Mouse (Mus musculus) cerebral cortex, adult 2 months (tissue): Measurements from ENCODE around the gene Col11a1.

ENCODE experiments used
- WGBS: fragments of 180-500 bp; shearing (Covaris S2); methylation state at CpG from one replicate; pipeline ENCODE4 v1.1.7; 2018; 5-methylcytosine and 5-hydroxymethylcytosine counted together

The Col11a1 gene

DNA sequence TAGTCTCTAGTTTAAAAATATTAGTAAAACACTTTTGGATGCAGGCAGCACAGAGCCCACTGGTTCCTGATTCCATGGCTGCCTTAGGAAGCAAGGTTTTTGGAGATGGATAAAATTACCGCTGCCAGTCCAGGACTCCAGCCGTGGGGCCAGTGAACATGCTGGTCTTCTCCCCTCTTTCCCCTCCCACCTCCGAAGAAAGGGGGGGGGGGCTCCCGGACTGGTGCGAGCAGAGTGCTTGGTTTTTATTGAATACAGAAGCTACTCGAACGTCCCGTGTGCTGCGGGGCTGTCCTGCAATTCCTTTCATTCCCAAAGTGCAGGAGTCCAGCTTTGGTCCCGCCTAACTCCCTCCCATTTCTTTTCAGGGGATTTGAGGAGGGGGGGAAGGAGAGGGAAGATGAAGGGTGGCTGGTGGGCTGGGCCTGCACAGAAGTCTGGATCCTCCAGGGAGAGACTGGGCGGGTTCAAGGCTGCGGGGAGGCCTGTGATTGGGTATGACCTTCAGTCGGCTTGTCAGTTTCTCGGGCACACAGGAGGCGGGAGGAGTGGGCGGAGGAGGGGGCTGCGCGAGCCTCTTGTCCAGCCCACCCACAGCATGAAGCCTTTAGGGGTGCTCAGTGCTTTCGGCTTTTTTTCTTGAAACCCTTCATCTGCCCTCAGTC is at the start of gene Col11a1:
Gene Col11a1, plus strand, starts transcription at position 570 of the 665 bp plus-strand sequence.
- 3% methylated on average over 19 of the region's 19 CpGs for WGBS

DNA sequence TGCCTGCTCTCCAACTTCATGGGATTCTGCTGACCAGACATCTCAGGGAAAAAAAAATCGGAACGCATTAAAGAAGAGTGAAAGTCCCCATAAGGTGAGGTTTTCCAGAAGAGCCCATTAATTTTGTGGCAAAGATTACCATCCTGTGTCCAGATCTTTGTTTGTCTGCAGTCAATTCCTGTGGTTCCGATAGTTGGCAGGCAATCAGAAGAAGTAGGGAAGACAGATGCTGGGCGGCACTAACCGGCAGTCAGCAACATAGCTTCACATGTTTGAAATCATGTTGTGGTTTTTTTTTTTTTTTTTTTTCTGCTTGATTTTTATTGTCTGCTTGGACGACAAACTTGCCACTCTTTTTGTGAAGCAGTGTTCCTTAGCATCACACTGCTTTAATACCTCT is 39.4 kb upstream of the Col11a1 start:
- WGBS: 77% methylated on average over 6 of the region's 6 CpGs

DNA sequence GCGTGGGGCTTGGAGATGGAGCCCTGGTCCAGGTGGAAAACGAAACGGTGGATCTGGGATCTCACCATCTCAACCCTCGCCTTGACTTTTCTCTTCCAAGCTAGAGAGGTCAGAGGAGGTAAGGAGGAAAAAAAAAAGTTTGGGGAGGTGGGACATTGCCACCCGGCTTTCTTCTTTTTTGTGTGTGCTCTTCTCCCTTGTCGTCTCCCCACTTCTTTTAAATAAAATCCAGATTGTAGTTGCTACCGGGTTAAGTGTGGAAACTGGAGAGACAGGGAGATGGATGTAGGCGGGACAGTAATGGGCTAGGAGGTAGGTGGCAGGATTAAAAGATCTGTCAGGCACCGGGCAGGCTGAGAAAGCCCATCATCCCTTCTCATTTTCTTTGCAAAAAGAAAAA is 546 bp downstream of the Col11a1 start:
- WGBS: under 1% methylated on average over 9 of the region's 9 CpGs

DNA sequence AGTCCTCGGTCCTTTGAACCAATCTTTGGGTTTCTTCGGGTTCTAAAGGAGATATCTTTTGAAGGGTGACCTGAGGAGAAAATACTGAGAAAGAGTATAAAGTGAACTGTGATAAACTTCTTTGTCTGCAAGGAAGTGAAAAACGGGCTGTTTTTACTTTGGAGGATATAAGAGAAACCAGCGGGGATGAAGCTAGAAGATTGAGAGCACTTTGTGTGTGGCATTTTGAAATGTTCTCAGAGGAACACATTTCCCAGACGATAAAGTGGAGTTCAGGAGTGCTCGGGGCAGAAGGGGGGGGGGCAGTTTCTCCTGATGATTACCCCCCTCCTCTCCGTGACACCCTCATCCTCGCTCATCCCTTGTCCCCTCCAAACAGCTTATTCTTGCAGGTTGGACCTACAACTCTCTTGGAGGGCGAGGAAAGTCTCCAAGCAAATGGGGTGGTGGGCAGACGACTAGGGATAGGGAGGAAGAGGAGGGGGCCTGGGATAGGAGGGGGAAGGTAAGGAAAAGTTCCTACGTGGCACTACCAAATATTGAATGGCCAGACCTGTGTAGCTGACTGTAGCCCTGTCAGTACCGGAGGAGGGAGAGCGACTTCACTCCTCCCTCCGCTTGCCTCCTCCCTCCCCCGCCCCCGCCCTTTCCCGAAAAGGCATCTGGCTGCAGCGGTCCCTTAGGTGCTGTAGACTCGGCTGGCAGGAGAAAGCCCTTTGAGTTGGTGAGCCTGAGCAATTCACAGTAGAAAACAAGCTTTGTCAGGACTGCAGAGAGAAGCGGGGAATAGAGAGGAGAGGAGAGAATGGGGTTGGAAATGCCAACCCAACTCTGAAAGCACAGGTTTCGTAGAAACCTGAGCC is 1.2 kb downstream of the Col11a1 start:
- under 1% methylated on average over 21 of the region's 21 CpGs for WGBS

DNA sequence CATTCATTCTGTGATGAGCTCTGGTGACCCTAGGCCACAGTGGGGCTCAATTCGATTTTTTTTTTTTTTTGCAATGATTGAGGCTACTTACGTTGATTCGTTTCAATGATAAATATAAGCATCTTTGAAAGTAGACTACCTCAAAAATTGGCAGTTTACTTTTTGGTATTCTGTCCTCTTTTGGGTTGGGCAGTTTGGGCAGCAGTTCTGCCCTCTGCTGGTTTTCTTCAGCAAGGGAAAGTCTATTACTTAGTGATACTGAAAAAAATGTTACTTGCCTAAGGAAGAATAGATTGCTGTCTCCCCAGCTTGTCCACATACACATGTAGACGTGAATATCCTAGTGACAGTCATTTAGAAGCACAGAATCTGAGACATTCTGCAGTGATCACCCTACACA is 2.0 kb downstream of the Col11a1 start:
- 2% methylated on average over 4 of the region's 4 CpGs for WGBS

DNA sequence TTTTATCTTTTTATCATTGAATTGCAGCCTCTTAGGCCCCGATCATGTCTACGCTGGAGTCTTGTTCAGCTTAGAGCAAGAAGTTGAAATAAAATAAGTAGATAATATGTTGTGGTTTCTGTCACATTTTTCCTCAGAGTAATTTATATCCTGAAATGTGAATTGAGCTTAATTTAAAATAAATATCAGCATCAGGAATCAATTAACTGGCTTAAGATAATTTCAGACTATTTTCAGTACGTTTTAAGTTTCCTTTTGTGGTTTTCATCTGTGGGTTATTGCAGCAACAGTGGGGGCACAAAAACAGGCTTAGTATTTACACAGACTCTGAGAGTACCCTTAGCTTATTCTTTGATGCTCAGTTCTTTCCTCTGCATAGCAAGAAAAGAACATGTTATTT is 23.2 kb downstream of the Col11a1 start:
- WGBS: 75% methylated on average over 3 of the region's 3 CpGs

DNA sequence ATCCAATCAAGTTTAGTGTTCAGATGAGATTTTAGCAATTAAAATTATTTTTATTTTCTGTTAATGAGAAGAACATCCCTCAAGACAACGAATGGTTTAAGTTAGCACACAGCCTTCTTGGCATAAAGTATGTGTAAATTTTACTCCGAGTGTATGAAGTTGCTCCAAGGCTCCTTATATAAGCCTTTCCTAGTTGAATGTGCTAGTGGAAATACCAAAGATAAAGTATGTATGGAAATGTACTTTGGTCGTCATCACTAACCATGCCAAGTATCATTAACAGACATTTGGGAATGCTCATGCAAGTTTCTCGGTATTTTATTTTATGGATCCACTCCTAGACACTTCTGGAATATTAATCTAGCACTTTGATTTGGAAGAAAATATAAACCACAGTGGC is 34.8 kb downstream of the Col11a1 start:
- 35% methylated on average over 4 of the region's 4 CpGs for WGBS

DNA sequence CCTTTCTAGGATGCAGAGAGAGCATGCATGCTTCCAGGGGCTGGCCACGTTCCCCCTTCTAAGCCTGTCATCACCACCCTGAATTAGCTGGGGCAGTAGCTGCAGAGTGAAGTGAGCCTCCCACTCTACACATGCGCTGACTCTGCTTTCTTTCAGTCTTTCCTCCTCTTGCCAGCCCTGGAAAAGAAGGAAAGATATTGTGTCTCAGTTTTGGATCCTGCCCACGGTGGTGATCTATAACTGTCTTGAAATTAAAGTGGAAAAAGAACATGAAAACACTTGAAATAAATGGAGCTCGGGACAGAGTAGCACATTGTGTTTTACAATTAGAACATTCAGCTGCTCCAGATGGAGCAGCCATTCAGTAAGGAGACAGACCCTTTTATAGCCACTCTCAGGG is 35.2 kb downstream of the Col11a1 start:
- 18% methylated on average over 4 of the region's 4 CpGs for WGBS

DNA sequence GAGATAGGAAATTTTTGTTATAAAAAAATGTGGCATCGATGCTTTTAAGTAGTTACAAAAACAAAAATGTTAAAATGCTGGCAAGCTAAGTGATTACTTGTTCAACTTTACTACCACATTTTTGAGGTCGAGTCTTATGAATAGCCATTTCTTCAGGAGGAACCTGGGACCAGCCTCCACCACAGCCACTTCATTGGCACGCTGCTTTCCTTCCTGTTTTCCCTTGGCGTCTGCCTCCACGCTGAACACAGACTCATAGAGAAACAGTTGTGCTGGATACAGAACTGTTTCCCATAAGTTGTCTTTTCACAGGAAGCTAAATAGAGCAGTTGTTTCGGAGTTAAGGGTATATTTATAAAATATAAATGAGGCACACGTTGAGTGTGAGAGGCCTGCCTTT is 69.0 kb downstream of the Col11a1 start:
- 36% methylated on average over 7 of the region's 7 CpGs for WGBS

DNA sequence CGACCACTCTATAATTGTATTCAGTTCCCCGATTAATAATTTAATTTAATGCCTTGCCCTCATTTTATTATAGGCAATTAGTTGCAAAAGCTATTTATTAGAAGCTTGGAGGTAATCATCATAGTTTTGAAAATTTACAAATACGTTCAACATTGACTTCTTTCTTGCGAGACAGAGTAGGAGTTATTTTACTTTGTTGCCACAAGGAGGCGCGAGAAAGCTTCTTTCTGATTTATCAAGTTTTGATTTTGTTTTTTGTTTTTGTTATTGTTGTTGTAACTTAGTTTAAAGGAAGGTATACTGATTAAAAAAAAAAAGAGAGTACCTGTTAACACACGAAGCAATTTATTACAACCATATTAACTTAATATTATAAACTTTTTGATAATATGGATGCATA is 76.8 kb downstream of the Col11a1 start:
- WGBS: 20% methylated on average over 7 of the region's 7 CpGs

DNA sequence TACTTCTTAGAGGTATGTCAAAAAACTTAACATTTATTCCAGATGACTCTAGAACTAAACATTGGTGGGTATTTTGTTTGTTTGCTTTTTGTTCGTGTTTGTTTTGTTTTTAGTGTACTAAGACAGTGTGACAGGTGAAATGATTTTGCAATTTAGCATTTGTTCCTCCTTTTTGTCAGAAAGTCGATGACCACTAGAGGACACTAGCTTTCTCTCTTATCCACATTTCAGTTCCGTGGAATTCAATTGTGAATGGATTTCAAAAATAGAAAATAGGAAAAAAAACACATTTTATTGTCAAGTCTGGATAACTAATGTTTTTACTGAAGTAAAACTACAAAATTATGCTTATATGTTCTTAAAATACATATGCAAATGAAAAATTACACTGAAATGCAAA is 116.8 kb downstream of the Col11a1 start:
- 22% methylated on average over 3 of the region's 3 CpGs for WGBS

DNA sequence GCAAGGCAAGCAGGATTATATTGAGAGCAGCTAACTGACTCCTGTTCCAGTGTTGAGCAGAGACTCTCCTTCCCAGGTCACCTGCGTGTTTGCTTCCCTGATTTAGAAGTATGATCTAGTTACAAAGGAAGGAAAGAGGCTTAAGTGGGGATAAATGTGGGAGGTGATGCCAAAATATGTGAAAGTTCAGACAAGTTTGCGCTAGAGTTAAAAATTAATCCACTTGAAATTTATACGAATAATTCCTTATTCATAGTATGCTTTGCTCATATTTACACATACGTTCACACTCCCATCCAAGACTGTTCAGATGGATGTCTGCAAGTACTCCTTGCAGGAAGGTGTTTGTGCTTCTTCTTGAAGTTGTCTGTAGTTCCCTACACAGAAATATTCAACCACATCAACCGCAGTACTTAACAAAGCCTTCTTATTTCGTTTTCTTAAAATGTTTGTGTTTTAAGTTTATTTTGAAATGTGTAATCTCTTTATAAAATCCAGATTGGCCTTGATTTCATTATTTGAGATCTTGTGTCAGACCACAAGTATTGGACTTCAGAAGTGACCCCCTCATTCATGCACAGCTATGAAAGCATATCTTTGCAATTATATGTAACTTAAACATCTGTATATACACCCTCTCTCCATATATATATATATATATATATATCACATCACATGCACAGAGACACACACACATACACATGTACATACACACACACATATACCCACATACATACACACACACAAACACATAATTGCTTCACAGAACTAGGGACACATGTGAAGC is 167.8 kb downstream of the Col11a1 start:
- WGBS: 89% methylated on average over 6 of the region's 6 CpGs

DNA sequence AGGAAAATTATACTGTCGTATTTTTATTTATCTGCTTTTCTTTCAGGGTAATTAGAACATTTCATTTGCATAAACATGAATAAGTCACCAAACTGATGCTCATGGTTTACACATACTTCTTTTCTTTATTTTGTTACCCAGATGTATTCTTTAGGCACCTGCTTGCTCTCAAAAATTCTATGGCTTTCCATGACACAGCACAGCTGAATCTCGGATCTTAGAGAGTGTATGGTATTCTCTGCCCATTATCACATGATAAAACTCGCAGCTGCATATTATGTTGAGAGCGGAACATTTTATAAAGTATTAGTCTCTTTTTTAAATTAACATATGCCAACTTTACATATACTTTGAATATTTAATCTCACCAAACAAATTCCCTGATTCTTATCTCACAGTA is 181.9 kb downstream of the Col11a1 start:
- 84% methylated on average over 4 of the region's 4 CpGs for WGBS

DNA sequence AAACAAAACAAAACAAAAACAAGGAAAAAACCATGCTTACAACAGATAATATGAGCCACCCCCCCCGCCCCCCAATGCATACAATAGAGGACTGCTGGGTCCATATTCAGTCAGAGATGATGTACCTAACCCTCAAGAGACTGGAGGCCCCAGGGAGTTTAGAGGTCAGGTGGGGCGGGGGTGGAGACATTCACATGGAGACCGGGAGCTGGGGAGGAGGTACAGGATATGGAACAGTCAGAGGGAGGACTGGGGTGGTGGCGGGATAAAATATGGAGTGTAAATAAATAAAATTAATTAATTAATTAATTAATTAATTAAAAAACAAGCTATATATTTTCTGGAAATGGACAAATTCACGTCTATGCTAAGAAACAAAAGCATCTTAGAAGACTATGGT is 185.8 kb downstream of the Col11a1 start:
- 91% methylated on average over 5 of the region's 5 CpGs for whole genome bisulfite sequencing

DNA sequence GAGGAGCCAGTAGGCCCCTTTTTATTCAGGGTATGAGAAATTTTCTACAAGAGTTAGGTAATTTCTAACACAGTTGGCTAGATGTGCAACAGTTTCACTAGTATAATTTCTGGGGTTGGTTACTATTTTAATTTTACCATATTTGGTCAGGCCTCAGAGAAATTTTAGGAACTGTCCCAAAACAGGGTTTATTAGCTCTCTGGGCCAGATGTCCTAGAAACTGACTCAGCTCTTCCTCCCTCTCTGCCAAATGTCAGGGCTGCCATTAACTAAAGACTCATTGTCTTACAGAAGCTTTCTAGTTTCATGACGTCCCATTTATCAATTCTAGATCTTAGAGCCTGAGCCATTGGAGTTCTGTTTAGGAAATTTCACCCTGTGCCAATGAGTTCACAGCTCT is 199.2 kb downstream of the Col11a1 start:
- WGBS: 41% methylated on average over 1 of the region's 1 CpGs
